Mouse (Mus musculus) skeletal muscle tissue, adult 2 months (tissue): ENCODE results near the gene Prss50.

ENCODE experiments used
- DNase-seq: peaks from one replicate; pipeline ENCODE4 v3.0.0-alpha.2; 2012; ENCODE audit warnings: low read depth, low spot score

Prss50 gene

GRCm38 (mm10) chr9:110907201-110907837 is 49.6 kb downstream of the Prss50 start:
- DNase-seq: no peak

- no peak for DNase-seq
Observed at GRCm38 (mm10) chr9:110907838-110908630, 50.3 kb downstream of the Prss50 start.

GRCm38 (mm10) chr9:110908631-110909016 is 50.9 kb downstream of the Prss50 start:
- no peak for DNase-seq

GRCm38 (mm10) chr9:110909371-110909967 is 51.7 kb downstream of the Prss50 start:
- DNase-seq: no peak
